Mouse (Mus musculus) heart, adult 2 months (tissue): ENCODE data around the gene Tjp3. TPM values are rescaled to one million over a fixed set of nuclear protein-coding genes. Genes with fewer than 3 reads are reported as not detected.

Experiments
- DNase-seq, 2 experiments: peaks; one replicate each; pipeline ENCODE4 v3.0.0; 2021
- H3K27ac ChIP-seq: fragments of 200-600 bp; 2 replicates; pipeline ENCODE4 v1.8.1; 2022
- H3K27me3 ChIP-seq: fragments of 200-500 bp; 2 replicates; pipeline ENCODE4 v1.6.1; 2012; ENCODE audit warnings: mild to moderate bottlenecking, low read length, inconsistent platforms, mixed read lengths; ENCODE audit not compliant: control insufficient read depth, insufficient read depth
- H3K36me3 ChIP-seq: fragments of 200-500 bp; 2 replicates; pipeline ENCODE4 v1.6.1; 2012; ENCODE audit warnings: low read length, inconsistent platforms; ENCODE audit not compliant: control insufficient read depth, insufficient read depth
- H3K4me1 ChIP-seq: fragments of 200-500 bp; 2 replicates; pipeline ENCODE4 v1.6.1; 2011; ENCODE audit warnings: low read length; ENCODE audit not compliant: control insufficient read depth, insufficient read depth
- H3K4me3 ChIP-seq: fragments of 200-600 bp; 2 replicates; pipeline ENCODE4 v1.8.1; 2022
- H3K79me2 ChIP-seq: fragments of 200-500 bp; replicated peaks from 2 replicates; pipeline ENCODE4 v1.6.1; 2012; ENCODE audit warnings: mild to moderate bottlenecking, inconsistent platforms, low read length, moderate library complexity, mixed read lengths; ENCODE audit not compliant: control insufficient read depth, insufficient read depth
- H3K9ac ChIP-seq: fragments of 200-500 bp; 2 replicates; pipeline ENCODE4 v1.6.1; 2012; ENCODE audit warnings: low read depth, mild to moderate bottlenecking, control low read depth, inconsistent platforms, low read length, mixed read lengths
- CTCF ChIP-seq: fragments of 200-600 bp; IDR thresholded peaks from 2 replicates; pipeline ENCODE4 v1.8.1; 2022; ENCODE audit warnings: antibody characterized with exemption, mild to moderate bottlenecking, moderate library complexity
- EP300 ChIP-seq: fragments of 200-500 bp; IDR thresholded peaks from 2 replicates; pipeline ENCODE4 v1.6.1; 2011; ENCODE audit warnings: low read depth, low read length, control low read depth; ENCODE audit not compliant: insufficient read depth
- POLR2A ChIP-seq: fragments of 200-500 bp; IDR thresholded peaks from 2 replicates; pipeline ENCODE4 v1.6.1; 2011; ENCODE audit warnings: mild to moderate bottlenecking, low read depth, low read length, control low read depth; ENCODE audit not compliant: insufficient read depth
- WGBS: fragments of 180-500 bp; shearing (Covaris S2); methylation state at CpG from one replicate; pipeline ENCODE4 v1.1.7; 2018; 5-methylcytosine and 5-hydroxymethylcytosine counted together
- intact Hi-C: fragments of 180-260 bp; cut with DNase I; formaldehyde crosslinking; loops from one replicate; pipeline ENCODE4 v1.15.1; 2025
- long read RNA-seq: library from polyadenylated mRNA; stranded (forward); transcript quantifications from one replicate; pipeline ENCODE4 v2.0.0, GENCODE M21; 2021
- polyA plus RNA-seq: library from polyadenylated mRNA; depleted of rRNA; stranded (reverse); fragments of >200 nt; gene quantifications from 2 replicates; pipeline ENCODE4 v1.2.3, GENCODE M21; 2012; rRNA removed
- total RNA-seq, 2 experiments: library from RNA; stranded (reverse); gene quantifications; 2 replicates each; pipeline ENCODE4 v1.2.3; 2021

Gene Tjp3
- total RNA-seq (not detected), polyA plus RNA-seq (0.12 and 0.78 TPM in 2 replicates)
- long read RNA-seq: 0 reads

- WGBS: 61% methylated on average over 9 of the region's 9 CpGs
- Histone ChIP-seq H3K36me3 (no peaks in the 10 kb centered on the region), H3K27ac (no peak within 1 kb of the TSS), H3K4me1 (peaks cover 20% of the 10 kb centered on the region), H3K4me3 (no peak within 1 kb of the TSS), H3K9ac (no peak within 1 kb of the TSS), H3K79me2 (peaks cover 8% of the 10 kb centered on the region), H3K27me3 (no peaks in the 10 kb centered on the region)
- intact Hi-C loops: loop anchor here (2.0 kb wide), 1 partner anchor 27 kb away; no protein-coding TSS in a partner anchor
- TF ChIP-seq CTCF (no peak), EP300 (no peak), POLR2A (no peak)
- no peak for DNase-seq
Observed at GRCm38 (mm10) chr10:81291511-81292104, at the start of gene Tjp3. Gene Tjp3 (minus strand): TSS chr10:81291581.

- Histone ChIP-seq H3K4me3 (no peak overlapping the region), H3K36me3 (no peaks in the 10 kb centered on the region), H3K27ac (no peak overlapping the region), H3K27me3 (0 out of 2 replicates have a peak, but pooled peaks cover 2% of the 10 kb centered on the region), H3K79me2 (no peaks in the 10 kb centered on the region; the same call in 1 of the 2 replicates), H3K9ac (no peak overlapping the region), H3K4me1 (peaks cover 7% of the 10 kb centered on the region)
- WGBS: 59% methylated on average over 17 of the region's 17 CpGs
- DNase-seq: no peak
- intact Hi-C loops: loop anchor here (1.0 kb wide), 1 partner anchor 20 kb away; no protein-coding TSS in a partner anchor
- TF ChIP-seq CTCF (no peak), EP300 (no peak), POLR2A (no peak)
Observed at GRCm38 (mm10) chr10:81340551-81341332, 49.4 kb upstream of the Tjp3 start.

GRCm38 (mm10) chr10:81336558-81336957 lies 45.2 kb upstream of the Tjp3 start:
- H3K9ac ChIP-seq: no peak overlapping the region
- H3K27ac ChIP-seq: no peak overlapping the region

GRCm38 (mm10) chr10:81335393-81336340 lies 44.3 kb upstream of the Tjp3 start:
- no peak overlapping the region for H3K9ac ChIP-seq
- intact Hi-C loops: no loop called here
- no peaks in the 10 kb centered on the region for H3K36me3 ChIP-seq
- no peak overlapping the region for H3K4me3 ChIP-seq
- H3K4me1 ChIP-seq: peaks cover 3% of the 10 kb centered on the region
- DNase-seq: no peak
- no peaks in the 10 kb centered on the region for H3K27me3 ChIP-seq
- WGBS: 54% methylated on average over 18 of the region's 19 CpGs
- peak; percentile 3; the same call in 1 of the 2 replicates for TF ChIP-seq CTCF
- TF ChIP-seq POLR2A: no peak
- no peaks in the 10 kb centered on the region for H3K79me2 ChIP-seq
- no peak overlapping the region; the same call in 1 of the 2 replicates for H3K27ac ChIP-seq

More at GRCm38 (mm10) chr10:81336558-81336957, 45.2 kb upstream of the Tjp3 start:
- no peak overlapping the region for H3K4me3 ChIP-seq
- H3K27me3 ChIP-seq: no peaks in the 10 kb centered on the region
- H3K79me2 ChIP-seq: no peaks in the 10 kb centered on the region
- no peak for TF ChIP-seq EP300
- no peak for TF ChIP-seq CTCF
- TF ChIP-seq POLR2A: no peak
- 90% methylated on average over 4 of the region's 4 CpGs for WGBS
- H3K4me1 ChIP-seq: peaks cover 3% of the 10 kb centered on the region
- H3K36me3 ChIP-seq: no peaks in the 10 kb centered on the region
- DNase-seq: no peak
- intact Hi-C loops: no loop called here

GRCm38 (mm10) chr10:81334324-81334723 lies 42.9 kb upstream of the Tjp3 start:
- no peak for DNase-seq
- H3K4me3 ChIP-seq: no peak overlapping the region
- H3K4me1 ChIP-seq: peaks cover 12% of the 10 kb centered on the region
- no peak overlapping the region for H3K27ac ChIP-seq
- H3K36me3 ChIP-seq: no peaks in the 10 kb centered on the region
- no peaks in the 10 kb centered on the region for H3K79me2 ChIP-seq
- H3K9ac ChIP-seq: no peak overlapping the region
- 86% methylated on average over 11 of the region's 11 CpGs for WGBS
- H3K27me3 ChIP-seq: no peaks in the 10 kb centered on the region
- intact Hi-C loops: no loop called here
- TF ChIP-seq CTCF (no peak), EP300 (no peak), POLR2A (0 out of 2 replicates have a peak, but pooled peaks have one; percentile 9)
